Mouse (Mus musculus): ENCODE results near the gene Satb1. TPM values are rescaled to one million over a fixed set of nuclear protein-coding genes. Genes with fewer than 3 reads are reported as not detected.

Gene Satb1
- polyA plus RNA-seq, 1 experiment from 2014 or later = 34.4 TPM

DNA sequence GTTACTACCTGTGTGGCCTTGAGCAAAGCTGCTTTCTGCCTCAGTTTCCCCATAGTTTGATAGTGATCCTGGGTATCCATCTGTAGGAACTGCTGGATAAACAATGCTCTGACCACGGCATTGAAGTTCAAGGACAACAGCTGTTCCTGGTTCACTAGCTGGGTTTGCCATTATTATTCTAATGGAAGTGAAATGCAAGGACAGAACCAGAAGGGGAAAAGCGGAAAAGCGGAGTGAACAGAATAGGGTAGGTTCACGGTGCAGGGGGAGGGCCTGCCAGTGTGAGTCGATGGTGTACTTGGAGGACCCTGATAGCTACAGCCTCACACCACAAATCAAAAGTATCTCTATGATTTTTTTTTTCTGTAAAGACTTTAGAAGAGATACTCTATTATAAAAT lies 6.4 kb upstream of the Satb1 start:
- Histone ChIP-seq H3K4me3 (no peak overlapping the region), H3K9me3 (no peaks in the 10 kb centered on the region), H3K4me2 (no peak overlapping the region), H3K36me3 (no peaks in the 10 kb centered on the region), H3K27me3 (peaks cover 13% of the 10 kb centered on the region; the same call in 1 of the 2 replicates), H3K9ac (no peak overlapping the region), H3K27ac (replicated peaks) (no peak overlapping the region), H3K4me1 (replicated peaks) (no peaks in the 10 kb centered on the region)
- WGBS = 72% methylated on average over 5 of the region's 5 CpGs
- no peak for ATAC-seq (ENCODE audit: low FRiP score, low read depth)

DNA sequence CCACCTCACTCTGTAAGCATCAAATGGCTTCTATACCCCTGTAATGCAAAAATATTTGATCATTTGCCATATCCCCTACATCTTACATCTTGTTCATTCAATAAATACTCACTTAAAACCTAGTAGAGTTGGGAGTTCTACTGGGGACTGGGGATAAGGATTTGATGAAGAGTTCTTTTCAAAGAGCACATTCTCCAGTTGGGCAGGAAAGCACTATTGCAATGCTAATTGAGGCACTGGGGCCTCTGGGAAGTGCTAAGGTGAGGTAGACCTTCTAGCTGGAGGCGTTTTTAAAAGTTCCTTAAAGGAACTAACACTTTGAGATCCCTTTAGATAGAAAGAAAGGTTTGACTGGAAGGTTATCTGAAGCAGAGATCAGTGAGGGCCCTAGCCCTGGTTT lies 3.8 kb upstream of the Satb1 start:
- Histone ChIP-seq H3K4me2 (no peak overlapping the region), H3K9ac (no peak overlapping the region), H3K27ac (replicated peaks) (no peak overlapping the region), H3K9me3 (no peaks in the 10 kb centered on the region), H3K4me3 (no peak overlapping the region), H3K4me1 (replicated peaks) (peaks cover 17% of the 10 kb centered on the region), H3K36me3 (no peaks in the 10 kb centered on the region), H3K27me3 (peaks cover 13% of the 10 kb centered on the region; the same call in 1 of the 2 replicates)
- whole genome bisulfite sequencing = 17% methylated on average over 1 of the region's 1 CpGs
- ATAC-seq (ENCODE audit: low FRiP score, low read depth) = no peak

GRCm38 (mm10) chr17:51836243-51836642 lies 3.2 kb upstream of the Satb1 start:
- H3K4me2 ChIP-seq = no peak overlapping the region
- WGBS = 93% methylated on average over 5 of the region's 5 CpGs
- peaks cover 24% of the 10 kb centered on the region for H3K4me1 ChIP-seq (replicated peaks)
- no peaks in the 10 kb centered on the region for H3K9me3 ChIP-seq
- H3K36me3 ChIP-seq = no peaks in the 10 kb centered on the region
- H3K4me3 ChIP-seq = no peak overlapping the region
- no peak overlapping the region for H3K27ac ChIP-seq (replicated peaks)
- H3K9ac ChIP-seq = no peak overlapping the region
- ATAC-seq (ENCODE audit: low FRiP score, low read depth) = no peak
- peaks cover 18% of the 10 kb centered on the region for H3K27me3 ChIP-seq

- Histone ChIP-seq H3K4me1 (replicated peaks) (peaks cover 27% of the 10 kb centered on the region), H3K27me3 (peaks cover 24% of the 10 kb centered on the region), H3K9ac (peak overlapping the region; percentile 80; the same call in 1 of the 2 replicates), H3K4me2 (peak overlapping the region; percentile 98), H3K9me3 (no peaks in the 10 kb centered on the region), H3K27ac (replicated peaks) (no peak overlapping the region), H3K36me3 (no peaks in the 10 kb centered on the region), H3K4me3 (peak overlapping the region; percentile 91)
- WGBS = 2% methylated on average over 16 of the region's 16 CpGs
- no peak for ATAC-seq (ENCODE audit: low FRiP score, low read depth)
Observed at GRCm38 (mm10) chr17:51833578-51834361, 680 bp upstream of the Satb1 start.

GRCm38 (mm10) chr17:51832421-51832875 lies 642 bp downstream of the Satb1 start:
- H3K27me3 ChIP-seq = peaks cover 25% of the 10 kb centered on the region
- peak overlapping the region; percentile 80 for H3K9ac ChIP-seq
- ATAC-seq (ENCODE audit: low FRiP score, low read depth) = peak; percentile 75
- H3K4me1 ChIP-seq (replicated peaks) = peaks cover 27% of the 10 kb centered on the region
- H3K36me3 ChIP-seq = no peaks in the 10 kb centered on the region
- H3K4me2 ChIP-seq = peak overlapping the region; percentile 98
- no peaks in the 10 kb centered on the region for H3K9me3 ChIP-seq
- H3K4me3 ChIP-seq = peak overlapping the region; percentile 91
- under 1% methylated on average over 30 of the region's 66 CpGs for WGBS
- H3K27ac ChIP-seq (replicated peaks) = peak overlapping the region; percentile 48

DNA sequence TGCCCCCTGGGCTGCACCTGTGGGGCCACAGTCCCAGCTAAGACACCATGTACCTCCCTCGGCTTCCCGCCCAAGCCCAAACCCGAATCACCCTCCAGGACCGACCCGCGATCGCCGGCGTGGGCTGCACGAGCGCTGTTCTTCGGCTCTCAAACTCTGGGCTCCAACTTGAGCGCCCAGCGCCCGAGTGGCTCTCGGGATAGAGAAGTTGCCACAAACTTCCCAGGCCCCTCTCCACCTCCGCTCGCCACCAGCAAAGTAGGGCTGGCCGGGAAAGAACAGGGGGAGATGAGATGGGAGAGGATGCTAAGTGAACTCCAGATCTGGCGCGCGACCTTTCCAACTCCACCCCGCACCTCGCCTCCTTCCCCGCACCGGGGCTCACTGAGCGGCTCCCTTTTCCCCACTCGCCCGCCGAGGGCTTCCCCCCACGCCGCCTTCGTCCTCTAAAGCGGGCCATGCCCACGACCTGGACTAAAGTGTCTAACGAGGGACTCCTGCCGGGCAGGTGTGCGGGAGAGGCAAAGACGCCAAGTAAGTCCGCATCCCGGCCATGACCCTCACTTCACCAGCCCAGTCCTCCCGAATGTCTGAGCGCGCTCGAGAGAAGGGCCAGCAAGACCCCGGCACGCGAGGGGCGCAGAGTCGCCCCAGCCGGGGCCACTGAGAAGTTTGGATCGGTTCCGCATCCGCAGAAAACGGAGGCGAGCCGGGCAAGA lies 1.2 kb downstream of the Satb1 start:
- ATAC-seq (ENCODE audit: low FRiP score, low read depth) = peak; percentile 28
- Histone ChIP-seq H3K4me2 (peak overlapping the region; percentile 98), H3K9me3 (no peaks in the 10 kb centered on the region), H3K9ac (peak overlapping the region; percentile 80), H3K27me3 (peaks cover 25% of the 10 kb centered on the region), H3K4me1 (replicated peaks) (peaks cover 27% of the 10 kb centered on the region), H3K27ac (replicated peaks) (peak overlapping the region; percentile 28), H3K4me3 (peak overlapping the region; percentile 91), H3K36me3 (no peaks in the 10 kb centered on the region)
- under 1% methylated on average over 56 of the region's 57 CpGs for WGBS

GRCm38 (mm10) chr17:51831121-51831701 lies 1.9 kb downstream of the Satb1 start:
- Histone ChIP-seq H3K4me1 (replicated peaks) (peaks cover 27% of the 10 kb centered on the region), H3K9me3 (no peaks in the 10 kb centered on the region), H3K36me3 (no peaks in the 10 kb centered on the region), H3K4me3 (peak overlapping the region; percentile 91), H3K27ac (replicated peaks) (no peak overlapping the region), H3K9ac (peak overlapping the region; percentile 80; the same call in 1 of the 2 replicates), H3K27me3 (peaks cover 25% of the 10 kb centered on the region), H3K4me2 (peak overlapping the region; percentile 98)
- 15% methylated on average over 14 of the region's 14 CpGs for WGBS
- peak; percentile 16; the same call in 1 of the 2 replicates for ATAC-seq (ENCODE audit: low FRiP score, low read depth)

- Histone ChIP-seq H3K4me3 (no peak overlapping the region), H3K4me2 (no peak overlapping the region), H3K36me3 (no peaks in the 10 kb centered on the region), H3K9ac (no peak overlapping the region), H3K9me3 (no peaks in the 10 kb centered on the region), H3K27me3 (peaks cover 12% of the 10 kb centered on the region), H3K27ac (replicated peaks) (no peak overlapping the region), H3K4me1 (replicated peaks) (peaks cover 27% of the 10 kb centered on the region)
- ATAC-seq (ENCODE audit: low FRiP score, low read depth) = no peak
Observed at GRCm38 (mm10) chr17:51829436-51829835, 3.7 kb downstream of the Satb1 start.

GRCm38 (mm10) chr17:51827922-51828410 lies 5.1 kb downstream of the Satb1 start:
- no peaks in the 10 kb centered on the region for H3K9me3 ChIP-seq
- peaks cover 14% of the 10 kb centered on the region for H3K4me1 ChIP-seq (replicated peaks)
- 72% methylated on average over 8 of the region's 8 CpGs for WGBS
- no peak overlapping the region for H3K9ac ChIP-seq
- H3K27me3 ChIP-seq = peaks cover 12% of the 10 kb centered on the region
- H3K4me2 ChIP-seq = no peak overlapping the region
- no peaks in the 10 kb centered on the region for H3K36me3 ChIP-seq
- H3K27ac ChIP-seq (replicated peaks) = no peak overlapping the region
- H3K4me3 ChIP-seq = no peak overlapping the region
- ATAC-seq (ENCODE audit: low FRiP score, low read depth) = no peak

DNA sequence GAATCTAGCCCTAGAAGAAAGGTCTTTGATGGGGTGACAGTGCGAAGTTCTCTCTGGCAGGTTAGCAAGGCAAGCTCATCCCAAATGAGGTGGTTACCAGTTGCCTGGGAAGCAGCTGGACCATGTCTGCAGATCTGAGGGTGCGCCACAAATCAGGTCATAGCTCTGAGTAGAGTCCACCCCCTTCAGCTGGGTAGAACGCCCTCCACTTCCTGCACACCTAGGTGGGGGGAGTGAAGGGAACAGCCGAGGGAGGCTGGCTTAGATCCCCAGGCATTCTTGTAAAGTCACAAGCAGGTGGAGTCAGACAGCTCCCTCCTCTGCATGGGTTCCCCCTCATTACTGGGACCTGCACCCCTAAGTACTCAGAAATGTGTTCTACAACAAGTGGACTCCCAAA lies 6.6 kb downstream of the Satb1 start:
- no peaks in the 10 kb centered on the region for H3K36me3 ChIP-seq
- peaks cover 5% of the 10 kb centered on the region for H3K4me1 ChIP-seq (replicated peaks)
- 72% methylated on average over 4 of the region's 4 CpGs for WGBS
- no peaks in the 10 kb centered on the region for H3K9me3 ChIP-seq
- no peak overlapping the region for H3K9ac ChIP-seq
- no peak overlapping the region for H3K4me3 ChIP-seq
- no peak overlapping the region for H3K27ac ChIP-seq (replicated peaks)
- H3K27me3 ChIP-seq = peaks cover 8% of the 10 kb centered on the region
- H3K4me2 ChIP-seq = no peak overlapping the region
- ATAC-seq (ENCODE audit: low FRiP score, low read depth) = no peak

DNA sequence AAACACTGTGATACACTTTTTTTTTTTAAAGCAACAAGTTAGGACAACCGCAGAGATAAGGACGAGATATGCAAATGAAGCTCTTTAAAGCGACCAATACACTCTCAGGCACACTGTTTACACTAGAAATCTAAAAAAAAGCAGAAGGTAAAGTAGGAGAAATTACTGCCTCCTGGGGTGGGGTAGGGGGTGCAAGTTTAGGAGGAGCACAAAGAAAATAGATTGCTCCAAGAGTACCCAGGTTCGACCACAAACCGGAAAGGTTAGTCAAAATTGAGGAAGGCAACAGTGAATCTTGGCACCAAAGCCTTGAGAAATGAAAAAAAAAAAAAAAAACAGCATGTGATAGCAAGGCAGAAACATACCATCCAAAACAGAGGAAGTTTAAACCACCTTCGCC lies 18.8 kb downstream of the Satb1 start:
- no peaks in the 10 kb centered on the region for H3K27me3 ChIP-seq
- no peak overlapping the region for H3K27ac ChIP-seq (replicated peaks)
- H3K9ac ChIP-seq = no peak overlapping the region
- peak overlapping the region; percentile 87 for H3K4me2 ChIP-seq
- 27% methylated on average over 6 of the region's 6 CpGs for WGBS
- peaks cover 22% of the 10 kb centered on the region for H3K4me1 ChIP-seq (replicated peaks)
- no peaks in the 10 kb centered on the region for H3K9me3 ChIP-seq
- no peak overlapping the region for H3K4me3 ChIP-seq
- H3K36me3 ChIP-seq = no peaks in the 10 kb centered on the region
- ATAC-seq (ENCODE audit: low FRiP score, low read depth) = no peak

- no peaks in the 10 kb centered on the region for H3K9me3 ChIP-seq
- H3K4me3 ChIP-seq = peak overlapping the region; percentile 81
- ATAC-seq (ENCODE audit: low FRiP score, low read depth) = no peak
- H3K4me2 ChIP-seq = peak overlapping the region; percentile 87
- H3K27me3 ChIP-seq = no peaks in the 10 kb centered on the region
- H3K36me3 ChIP-seq = no peaks in the 10 kb centered on the region
- H3K9ac ChIP-seq = peak overlapping the region; percentile 73
- H3K4me1 ChIP-seq (replicated peaks) = peaks cover 22% of the 10 kb centered on the region
- 3% methylated on average over 6 of the region's 6 CpGs for WGBS
- peak overlapping the region; percentile 94 for H3K27ac ChIP-seq (replicated peaks)
Observed at GRCm38 (mm10) chr17:51813784-51814120, 19.3 kb downstream of the Satb1 start.

Measured in hindbrain, embryonic 15.5 days (tissue).